Mouse (Mus musculus) v-Abl transformed pro-B cells (cell line): ENCODE results near the gene Wdr90.

Experiments used
- in situ Hi-C, 2 experiments: fragments of 400-800 bp; cut with MboI; formaldehyde crosslinking; loops; one replicate each; pipeline ENCODE4 v1.15.1; 2025; ENCODE audit not compliant: unreplicated experiment in 2 of 2

Gene Wdr90

GRCm38 (mm10) chr17:25878611-25879180 is 17.4 kb upstream of the Wdr90 start:
- in situ Hi-C loops = no loop called here

GRCm38 (mm10) chr17:25877741-25878610 is 16.7 kb upstream of the Wdr90 start:
- in situ Hi-C loops = no loop called here

- in situ Hi-C loops = no loop called here
Measured at GRCm38 (mm10) chr17:25877025-25877424, 15.7 kb upstream of the Wdr90 start.

GRCm38 (mm10) chr17:25876347-25876915 is 15.1 kb upstream of the Wdr90 start:
- in situ Hi-C loops = no loop called here

- in situ Hi-C loops = no loop called here
Measured at GRCm38 (mm10) chr17:25875171-25876136, 14.2 kb upstream of the Wdr90 start.

GRCm38 (mm10) chr17:25874721-25875170 is 13.4 kb upstream of the Wdr90 start, which contains the start of gene Mettl26:
Gene Mettl26, plus strand, starts transcription at chr17:25875074.
- in situ Hi-C loops = loop anchor here in 1 of 2 experiments (5.0 kb wide), 1 partner anchor 37 kb away; the partner anchor contains the start of gene Rhbdl1

- in situ Hi-C loops = loop anchor here in 1 of 2 experiments (5.0 kb wide), 1 partner anchor 37 kb away; the partner anchor contains the start of gene Rhbdl1
Measured at GRCm38 (mm10) chr17:25874148-25874720, 12.9 kb upstream of the Wdr90 start.

GRCm38 (mm10) chr17:25873405-25874147 is 12.3 kb upstream of the Wdr90 start:
- in situ Hi-C loops = loop anchor here in 1 of 2 experiments (5.0 kb wide), 1 partner anchor 36 kb away; the partner anchor contains the start of gene Rhbdl1

GRCm38 (mm10) chr17:25872676-25873075 is 11.4 kb upstream of the Wdr90 start:
- in situ Hi-C loops = loop anchor here in 1 of 2 experiments (5.0 kb wide), 1 partner anchor 35 kb away; the partner anchor contains the start of gene Rhbdl1

GRCm38 (mm10) chr17:25871566-25871965 is 10.3 kb upstream of the Wdr90 start:
- in situ Hi-C loops = loop anchor here in 1 of 2 experiments (5.0 kb wide), 1 partner anchor 34 kb away; the partner anchor contains the start of gene Rhbdl1

GRCm38 (mm10) chr17:25869954-25870353 is 8.7 kb upstream of the Wdr90 start:
- in situ Hi-C loops = loop anchor here in 1 of 2 experiments (5.0 kb wide), 1 partner anchor 33 kb away; the partner anchor contains the start of gene Rhbdl1

GRCm38 (mm10) chr17:25869498-25869897 is 8.2 kb upstream of the Wdr90 start:
- in situ Hi-C loops = no loop called here

GRCm38 (mm10) chr17:25868601-25869191 is 7.4 kb upstream of the Wdr90 start, which contains the start of gene Mcrip2:
Gene Mcrip2, minus strand, starts transcription at chr17:25868764.
- in situ Hi-C loops = no loop called here

GRCm38 (mm10) chr17:25867836-25868600 is 6.7 kb upstream of the Wdr90 start:
- in situ Hi-C loops = no loop called here

- in situ Hi-C loops = no loop called here
Measured at GRCm38 (mm10) chr17:25867509-25867835, 6.2 kb upstream of the Wdr90 start.

- in situ Hi-C loops = no loop called here
Measured at GRCm38 (mm10) chr17:25866172-25866571, 4.9 kb upstream of the Wdr90 start.

- in situ Hi-C loops = no loop called here
Measured at GRCm38 (mm10) chr17:25865288-25865687, 4.0 kb upstream of the Wdr90 start.

GRCm38 (mm10) chr17:25864311-25864710 is 3.0 kb upstream of the Wdr90 start:
- in situ Hi-C loops = no loop called here
